Mouse (Mus musculus): ENCODE data around the gene Rln3.
A peak's percentile ranks its signal among the peaks of the same experiment; 100 is the strongest.

The Rln3 gene

DNA sequence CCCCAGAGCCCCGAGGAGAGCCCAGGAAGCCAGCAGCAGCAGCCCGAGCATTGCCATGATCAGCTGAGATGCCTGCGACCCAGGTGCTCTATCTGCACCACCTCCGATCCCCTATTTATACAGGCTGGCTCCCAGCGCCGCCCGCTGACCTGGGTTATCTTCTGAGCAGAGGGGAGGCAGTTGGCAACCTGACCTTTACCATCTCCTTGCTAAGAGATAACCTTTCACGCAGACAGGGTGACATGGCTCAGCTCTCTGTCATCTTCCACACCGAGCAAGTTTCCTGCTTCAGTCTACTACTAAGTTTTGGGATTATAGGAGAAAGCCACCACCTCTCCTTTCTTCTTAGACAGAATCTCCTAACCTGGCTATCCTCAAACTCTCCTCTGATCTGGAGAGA is at the start of gene Rln3:
TSS of gene Rln3 (minus strand) at position 101 of the 400 bp plus-strand sequence.
- DNase-seq (ENCODE audit: low read depth, low spot score): no peak

DNA sequence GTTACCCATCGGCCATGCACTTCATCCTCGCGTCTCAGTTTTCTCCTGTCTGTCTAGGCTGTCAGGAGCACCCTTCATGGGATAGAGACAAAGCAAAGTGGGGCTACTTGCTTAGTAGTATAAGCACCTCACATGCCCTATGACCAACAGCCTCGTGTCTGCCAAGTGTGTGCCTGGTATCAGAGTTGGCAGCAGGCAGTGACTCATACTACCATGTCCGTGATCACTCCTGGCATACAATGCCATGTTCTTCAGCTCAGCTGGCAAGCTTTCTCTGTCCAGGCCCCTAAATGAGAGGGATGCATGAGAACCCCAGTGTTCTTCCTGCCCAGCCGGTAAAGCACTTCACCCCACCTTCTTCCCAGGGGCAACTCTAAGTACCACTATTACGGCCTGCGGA is 45.8 kb upstream of the Rln3 start:
- DNase-seq (ENCODE audit: low read depth, low spot score): no peak

DNA sequence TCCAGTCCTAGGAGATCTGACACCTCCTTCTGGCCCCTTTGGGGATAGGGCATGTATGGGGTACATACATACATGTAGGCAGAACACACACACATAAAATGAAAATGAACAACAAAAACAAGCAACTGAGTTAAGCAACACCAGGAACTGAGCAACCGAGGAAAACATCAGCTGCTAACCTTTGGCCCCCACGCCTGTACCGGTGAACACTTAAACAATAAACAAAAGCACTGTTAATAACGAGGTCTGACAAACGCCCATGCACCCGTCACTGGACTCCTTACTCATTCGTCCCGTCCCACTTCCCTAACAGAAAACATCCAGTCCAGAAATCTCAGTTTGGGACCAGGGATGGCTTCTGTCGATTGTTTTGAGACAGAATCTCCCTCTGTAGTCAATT is 44.5 kb upstream of the Rln3 start:
- no peak for DNase-seq (ENCODE audit: low read depth, low spot score)

DNA sequence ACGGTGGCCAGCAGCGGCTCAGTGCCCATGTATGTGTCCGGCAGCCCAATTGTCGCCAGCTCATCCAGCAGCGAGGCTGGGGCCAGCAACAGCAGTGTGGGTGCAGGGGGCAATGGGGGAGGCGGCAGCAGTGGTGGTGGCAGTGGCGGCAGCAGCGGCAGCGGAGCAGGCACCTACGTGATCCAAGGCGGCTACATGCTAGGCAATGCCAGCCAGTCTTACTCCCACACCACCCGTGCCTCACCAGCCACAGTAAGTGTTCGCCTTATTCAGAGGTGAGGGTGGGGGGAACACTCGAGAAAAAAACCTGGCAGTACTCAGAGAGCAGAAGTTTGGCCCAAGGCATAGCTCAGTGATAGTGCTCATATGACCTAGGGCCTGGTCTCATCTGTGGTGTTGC is 43.0 kb upstream of the Rln3 start:
- no peak for DNase-seq (ENCODE audit: low read depth, low spot score)

DNA sequence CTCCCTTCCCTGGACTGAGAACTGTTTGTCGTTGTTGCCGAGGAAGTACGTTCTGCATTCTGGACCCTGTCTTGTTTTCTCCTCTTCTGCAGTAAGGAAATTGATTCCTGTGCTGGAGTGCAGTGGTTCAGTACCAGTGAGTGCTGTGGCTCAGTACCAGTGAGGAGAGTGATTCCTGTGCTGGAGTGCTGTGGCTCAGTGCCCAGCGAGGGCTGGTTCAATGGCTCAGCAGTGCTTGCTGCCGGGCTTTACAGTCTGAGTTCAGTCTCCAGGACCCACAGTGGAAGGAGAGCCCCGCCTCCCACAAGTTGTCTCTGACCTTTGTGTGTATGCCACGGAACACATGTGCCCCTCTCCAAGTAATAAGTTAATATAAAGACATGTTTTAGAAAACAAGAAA is 42.4 kb upstream of the Rln3 start:
- DNase-seq (ENCODE audit: low read depth, low spot score): no peak

DNA sequence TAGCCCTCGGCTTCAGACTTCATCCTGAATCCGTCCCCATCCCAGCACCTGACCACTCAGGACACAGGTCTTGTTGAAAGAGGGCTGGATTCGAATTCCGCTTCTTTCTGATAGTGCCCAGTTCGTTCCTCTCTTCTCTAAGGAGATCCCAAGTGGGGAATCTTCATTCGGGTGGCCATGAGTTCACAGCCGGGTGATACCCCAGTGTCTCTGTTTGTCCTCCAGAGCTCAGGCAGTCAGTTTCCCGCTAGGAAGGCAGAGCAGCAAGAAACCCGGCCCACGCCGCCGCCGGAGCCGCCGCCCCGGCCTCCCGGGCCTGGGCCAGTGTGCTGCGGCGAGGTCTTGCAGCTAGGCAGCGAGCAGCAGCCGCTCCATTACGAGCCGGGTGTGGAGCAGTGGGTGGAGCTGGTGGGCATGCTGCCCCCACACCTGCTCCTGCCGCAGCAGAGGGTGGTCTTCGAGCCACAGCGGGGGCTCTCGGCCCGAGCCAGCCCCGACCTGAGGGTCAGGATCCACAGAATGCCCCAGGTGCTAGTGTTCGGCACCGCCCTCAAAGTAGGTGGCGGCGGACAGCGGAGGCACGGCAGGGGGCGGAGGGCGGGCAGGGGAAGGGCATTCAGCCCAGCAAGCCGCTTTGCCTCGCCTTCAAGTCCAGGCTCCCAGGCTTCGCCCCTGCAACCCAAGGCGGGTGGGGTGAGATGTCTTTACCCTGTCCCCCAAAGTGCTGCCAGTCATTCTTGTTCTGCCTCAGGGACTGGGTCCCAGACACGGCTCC is 39.7 kb upstream of the Rln3 start:
- no peak for DNase-seq (ENCODE audit: low read depth, low spot score)

DNA sequence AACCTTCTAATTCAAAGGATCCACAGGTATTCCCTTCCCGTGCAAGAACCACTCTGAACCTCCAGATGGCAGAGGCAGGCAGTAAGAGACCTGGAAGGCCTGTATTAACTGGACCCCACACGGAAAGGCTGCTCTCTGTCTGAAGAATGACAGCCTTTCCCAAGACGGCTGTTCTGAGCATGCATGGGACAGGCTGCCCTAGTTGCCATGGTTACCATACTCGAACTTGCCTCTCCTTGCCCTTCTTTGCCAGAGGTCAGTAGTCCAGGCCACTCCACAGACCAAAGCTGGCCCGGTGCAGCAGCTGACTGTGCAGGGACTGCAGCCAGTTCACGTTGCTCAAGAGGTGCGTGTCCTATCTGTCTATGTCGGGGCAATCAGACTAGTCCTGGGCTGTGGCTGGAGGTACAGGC is 39.0 kb upstream of the Rln3 start:
- DNase-seq (ENCODE audit: low read depth, low spot score): no peak

DNA sequence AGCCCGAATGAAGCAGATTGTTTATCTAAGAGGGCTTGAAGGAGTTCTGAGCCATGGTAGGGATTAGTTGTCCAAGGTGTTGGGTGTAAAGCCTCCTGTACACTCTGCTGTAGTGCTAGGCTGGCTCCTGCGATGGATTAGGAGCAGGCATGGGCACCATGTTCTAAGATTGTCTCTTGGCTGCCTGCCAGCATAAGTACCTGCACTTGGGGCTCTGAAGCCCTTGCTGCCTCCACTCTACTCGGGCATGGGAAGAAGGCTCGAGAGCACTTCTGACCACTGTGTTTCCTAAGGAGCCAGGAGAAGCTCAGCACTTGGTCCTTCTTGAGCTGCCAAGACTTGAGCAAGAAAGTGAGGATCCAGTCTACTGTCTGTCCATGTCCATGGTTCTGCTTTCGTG is 34.4 kb upstream of the Rln3 start:
- DNase-seq (ENCODE audit: low read depth, low spot score): no peak

DNA sequence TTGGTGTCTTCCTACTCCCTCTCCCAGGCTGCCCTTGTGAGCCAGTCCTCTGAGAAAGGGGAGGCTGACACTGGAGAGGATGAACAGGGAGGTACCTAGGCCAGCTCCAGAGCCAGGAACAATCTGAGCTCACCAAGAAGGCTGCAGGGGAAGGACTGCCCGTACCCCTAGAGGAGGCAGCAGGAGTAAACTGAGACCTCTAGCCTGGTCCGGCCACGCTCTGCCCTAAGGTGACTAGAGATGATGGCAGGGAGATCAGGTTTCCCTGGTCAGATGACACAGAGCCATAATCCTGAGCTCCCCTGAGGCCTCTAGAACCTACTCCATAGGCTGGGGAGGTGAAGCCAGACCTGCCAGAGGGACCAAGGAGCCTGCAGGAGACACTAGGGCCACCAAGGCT is 32.0 kb upstream of the Rln3 start:
- DNase-seq (ENCODE audit: low read depth, low spot score): no peak

DNA sequence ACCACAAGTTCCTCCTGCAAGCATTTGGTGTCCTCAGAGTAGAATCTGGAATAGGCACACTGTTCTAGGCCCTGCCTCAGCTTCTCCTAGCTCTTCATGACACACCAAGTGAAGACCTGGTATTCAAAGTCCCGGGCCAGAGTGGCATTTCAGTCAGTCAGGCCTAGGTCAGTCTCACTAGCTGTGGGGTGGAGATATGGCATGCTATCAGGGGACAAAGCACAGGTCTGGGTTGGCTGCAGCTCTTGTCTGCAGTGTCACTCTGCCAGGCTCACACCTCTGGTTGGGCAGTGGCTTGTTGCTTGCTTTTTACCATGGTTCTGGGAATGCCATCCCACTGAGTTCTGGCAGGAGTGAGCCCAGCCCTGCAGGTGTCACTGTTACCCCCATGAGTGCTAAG is 31.6 kb upstream of the Rln3 start:
- DNase-seq (ENCODE audit: low read depth, low spot score): no peak

DNA sequence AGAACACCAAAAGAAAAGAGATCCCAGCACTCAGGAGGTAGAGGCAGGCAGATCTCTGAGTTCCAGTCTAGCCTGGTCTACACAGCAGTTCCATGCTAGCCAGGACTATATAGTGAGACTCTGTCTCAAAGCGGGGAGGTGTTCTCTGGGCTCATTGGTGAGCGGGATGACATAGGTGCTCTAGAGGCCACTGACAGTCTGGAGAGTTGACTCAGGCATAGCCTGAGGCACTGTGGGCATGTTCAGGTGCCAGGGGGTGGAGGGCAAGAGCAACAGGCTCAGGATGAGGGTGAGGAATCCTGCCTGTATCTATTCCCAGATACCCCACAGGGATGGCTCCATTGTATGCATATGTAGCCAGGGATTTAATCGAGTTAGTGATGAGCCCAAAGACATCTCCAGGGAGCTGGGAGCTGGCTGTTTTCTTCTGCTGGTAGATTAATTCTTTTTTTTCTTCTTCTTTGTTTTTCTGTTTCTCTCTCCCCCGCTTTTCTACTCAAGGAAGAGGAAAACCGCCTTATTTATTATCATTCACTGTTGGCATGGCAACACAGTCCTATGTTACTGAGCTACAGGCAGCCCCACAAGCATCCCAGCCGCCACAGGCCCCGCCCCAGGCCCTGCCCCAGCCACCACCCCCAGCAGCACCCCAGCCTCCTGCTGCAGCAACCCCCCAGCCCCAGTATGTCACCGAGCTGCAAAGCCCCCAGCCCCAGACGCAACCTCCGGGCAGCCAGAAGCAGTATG is 28.6 kb upstream of the Rln3 start:
- DNase-seq (ENCODE audit: low read depth, low spot score): no peak

DNA sequence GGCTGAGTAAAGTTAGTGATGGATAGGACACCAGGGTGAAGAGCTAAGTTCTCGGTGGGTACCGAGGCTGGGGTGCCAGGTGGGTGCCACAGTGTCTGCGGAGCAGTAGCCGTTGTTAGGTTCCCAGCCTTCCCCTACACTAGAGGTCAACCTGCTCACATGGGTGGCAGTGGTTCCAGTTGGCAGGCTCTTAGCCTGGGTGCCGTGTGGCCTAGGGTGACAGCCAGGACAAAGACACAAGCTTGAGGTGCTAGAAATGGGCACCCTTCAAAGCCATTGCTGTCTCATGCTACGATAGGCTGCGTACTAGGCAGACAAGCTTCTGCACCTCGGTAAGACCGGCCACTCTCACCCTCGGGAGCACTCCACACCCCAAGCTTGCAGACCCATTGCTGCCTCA is 27.5 kb upstream of the Rln3 start:
- DNase-seq (ENCODE audit: low read depth, low spot score): no peak

DNA sequence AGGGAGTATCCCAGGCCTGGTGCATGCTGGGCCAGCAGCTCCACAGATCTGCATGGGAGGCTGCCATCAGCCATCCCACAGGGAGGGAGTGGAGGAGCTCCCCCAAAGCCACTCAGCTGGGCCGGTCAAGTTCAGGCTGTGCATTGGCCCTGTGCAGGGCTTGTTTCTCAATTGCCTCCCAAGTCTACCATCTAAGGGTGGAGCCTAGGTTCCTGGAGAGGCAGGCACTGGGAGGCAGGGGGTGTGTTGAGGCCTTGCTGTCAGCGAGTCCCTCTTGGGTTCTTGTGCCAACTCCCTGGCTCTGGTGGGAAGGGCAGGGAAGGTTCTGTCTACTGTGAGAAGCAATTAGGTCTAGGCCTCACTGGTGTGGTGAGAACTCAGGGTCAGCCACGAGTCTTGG is 27.1 kb upstream of the Rln3 start:
- no peak for DNase-seq (ENCODE audit: low read depth, low spot score)

DNA sequence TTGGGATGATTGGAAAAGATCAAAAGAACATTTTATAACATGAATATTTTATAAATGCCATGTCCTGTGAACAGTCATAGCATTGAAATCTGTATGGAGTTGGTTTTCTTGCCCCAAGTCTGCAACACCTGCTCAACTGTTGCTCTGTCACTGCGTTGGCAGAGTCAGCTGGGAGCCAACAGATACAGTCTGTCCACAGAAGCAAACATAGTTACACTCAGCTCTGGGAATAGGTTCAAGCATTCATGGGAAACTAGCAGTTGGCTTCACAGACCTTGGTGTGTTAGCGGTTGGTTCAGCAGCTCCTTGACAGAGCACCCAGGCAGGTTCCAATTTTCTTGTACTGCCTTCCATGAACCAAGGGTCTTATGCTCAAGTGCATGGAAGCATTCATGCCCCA is 25.9 kb upstream of the Rln3 start:
- DNase-seq (ENCODE audit: low read depth, low spot score): no peak

DNA sequence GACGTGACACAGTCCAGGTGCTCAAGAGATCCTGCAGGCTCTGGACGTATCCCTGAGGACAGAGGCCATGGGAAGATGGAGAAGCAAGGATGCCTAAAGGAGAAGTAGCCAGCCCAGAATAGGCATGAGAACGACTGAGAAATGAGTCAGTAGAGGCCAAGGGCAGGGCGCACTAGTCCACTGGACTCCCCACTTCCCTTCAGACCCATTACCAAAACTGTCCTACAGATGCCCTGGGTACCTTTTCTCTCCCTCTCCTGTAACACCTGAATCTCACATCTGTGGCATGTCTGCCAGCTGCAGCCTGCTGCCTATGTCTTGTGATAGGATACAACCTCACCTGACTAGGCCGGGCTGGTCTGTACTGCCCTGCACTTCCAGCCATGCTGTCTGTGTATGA is 25.4 kb upstream of the Rln3 start:
- DNase-seq (ENCODE audit: low read depth, low spot score): peak; percentile 16

DNA sequence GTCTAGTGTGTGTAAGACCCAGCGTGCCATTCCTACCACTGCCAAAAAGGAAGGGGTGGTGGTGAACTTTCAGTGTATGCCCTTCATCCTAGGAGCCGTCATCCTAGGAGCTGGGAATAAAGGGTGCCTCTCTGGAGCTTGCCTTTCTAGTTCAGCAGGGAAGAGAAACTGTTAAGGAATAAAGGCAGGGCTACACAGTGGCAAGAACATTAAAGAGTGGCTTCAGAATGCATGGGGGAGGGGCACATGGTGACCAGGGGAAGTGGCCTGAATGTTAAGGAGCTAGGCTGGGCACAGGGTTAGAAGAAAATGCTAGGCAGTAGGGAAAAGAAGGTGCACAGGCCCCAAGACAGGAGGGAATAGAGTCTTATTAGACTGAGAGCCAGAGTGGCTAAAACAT is 24.9 kb upstream of the Rln3 start:
- no peak for DNase-seq (ENCODE audit: low read depth, low spot score)

DNA sequence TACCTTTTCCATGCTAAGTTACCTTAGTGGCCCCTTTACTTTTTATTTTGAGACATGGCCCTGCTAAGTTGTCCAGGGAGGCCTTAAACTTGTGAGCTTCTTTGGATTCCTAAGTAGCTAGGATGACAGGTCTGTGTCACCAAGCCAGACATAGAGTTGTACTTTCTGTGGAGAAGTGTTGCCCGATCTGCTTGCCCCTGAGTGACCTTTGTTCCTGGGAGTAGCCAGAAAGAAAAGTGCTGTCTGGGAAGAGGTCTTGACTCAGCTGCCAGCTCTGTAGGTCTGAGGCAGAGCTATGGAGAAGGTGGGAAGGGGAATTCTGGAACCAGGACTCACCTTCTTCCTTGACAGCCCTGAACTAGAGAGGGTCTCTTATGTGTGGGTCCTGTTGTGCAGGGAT is 24.4 kb upstream of the Rln3 start:
- no peak for DNase-seq (ENCODE audit: low read depth, low spot score)

DNA sequence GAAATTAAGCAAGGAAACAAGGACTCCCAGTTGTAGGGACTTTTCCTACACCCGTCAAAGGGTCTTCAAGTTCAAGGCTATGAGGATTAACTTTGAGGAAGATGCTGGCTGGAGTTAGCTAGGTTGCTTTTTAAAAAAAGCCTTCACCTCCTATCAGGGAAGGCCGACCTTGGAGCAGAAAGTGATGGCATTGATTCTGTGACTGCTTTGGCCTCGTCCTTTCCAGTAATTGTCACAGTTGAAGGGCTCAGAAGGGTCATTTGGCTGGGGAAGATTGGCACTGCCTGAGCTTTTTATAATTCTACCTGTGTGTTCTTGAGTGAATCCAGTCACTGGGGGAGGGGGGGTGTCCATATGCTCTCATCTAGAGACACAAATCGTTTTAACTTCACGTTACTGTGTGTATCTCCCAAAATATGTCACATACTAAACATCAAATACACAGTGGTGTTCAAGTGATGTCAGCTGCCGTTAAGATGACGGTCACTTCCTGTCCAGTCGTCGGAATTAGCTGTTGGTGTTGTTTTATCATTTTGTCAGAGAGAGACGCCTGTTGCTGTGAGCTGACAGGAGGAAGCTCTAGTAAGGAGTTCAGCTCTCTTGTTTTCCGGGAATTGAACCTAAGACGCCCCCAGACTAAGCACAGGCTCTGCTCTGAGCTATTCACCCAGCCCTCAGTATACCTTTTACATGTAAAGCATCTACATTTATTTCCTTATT is 23.7 kb upstream of the Rln3 start:
- DNase-seq (ENCODE audit: low read depth, low spot score): no peak

DNA sequence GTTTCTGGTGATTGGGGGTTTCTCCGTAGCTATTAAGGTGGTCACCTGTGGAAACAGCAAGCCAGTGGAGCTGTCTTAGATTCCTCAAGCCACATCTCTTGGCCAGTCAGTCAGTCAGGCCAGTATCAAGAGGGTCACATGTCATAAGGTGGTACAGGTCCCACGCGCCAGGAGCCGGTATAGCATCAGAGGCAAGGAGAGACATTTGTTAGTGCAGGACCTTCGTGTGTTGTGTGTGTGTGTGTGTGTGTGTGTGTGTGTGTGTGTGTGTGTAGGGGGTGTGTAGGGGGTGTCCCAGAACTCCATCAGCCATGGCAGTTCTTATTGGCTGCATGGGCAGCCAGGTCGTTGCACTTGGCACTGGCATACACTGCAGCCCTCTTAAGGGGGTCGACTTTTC is 23.1 kb upstream of the Rln3 start:
- DNase-seq (ENCODE audit: low read depth, low spot score): peak; percentile 13

DNA sequence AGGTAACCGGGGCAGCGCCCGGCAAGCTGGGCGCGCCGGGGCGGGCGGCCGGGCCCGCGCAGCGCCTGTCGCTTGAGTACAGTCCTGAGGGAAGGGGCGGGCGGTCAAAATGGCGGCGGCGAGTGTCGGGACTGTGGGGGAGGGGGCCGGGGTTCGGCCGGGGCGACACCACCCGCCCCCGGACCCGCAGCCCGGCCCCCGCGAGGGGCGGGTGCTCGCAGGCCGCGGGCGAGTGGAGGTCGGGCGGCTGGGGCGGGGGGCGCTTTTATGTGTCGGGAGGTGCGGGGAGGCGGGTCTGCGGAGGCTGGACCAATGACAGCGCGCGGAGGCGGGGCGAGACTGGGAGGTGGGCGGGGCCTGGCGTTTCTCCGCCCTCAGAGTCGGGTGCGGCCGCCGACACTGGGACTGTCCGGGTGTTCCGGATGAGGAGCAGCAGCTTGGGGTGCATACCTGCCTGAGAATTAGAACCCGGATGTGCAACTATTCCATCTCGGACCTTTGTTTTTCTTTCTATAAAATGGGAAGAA is 22.3 kb upstream of the Rln3 start:
- peak; percentile 95 for DNase-seq (ENCODE audit: low read depth, low spot score)

DNA sequence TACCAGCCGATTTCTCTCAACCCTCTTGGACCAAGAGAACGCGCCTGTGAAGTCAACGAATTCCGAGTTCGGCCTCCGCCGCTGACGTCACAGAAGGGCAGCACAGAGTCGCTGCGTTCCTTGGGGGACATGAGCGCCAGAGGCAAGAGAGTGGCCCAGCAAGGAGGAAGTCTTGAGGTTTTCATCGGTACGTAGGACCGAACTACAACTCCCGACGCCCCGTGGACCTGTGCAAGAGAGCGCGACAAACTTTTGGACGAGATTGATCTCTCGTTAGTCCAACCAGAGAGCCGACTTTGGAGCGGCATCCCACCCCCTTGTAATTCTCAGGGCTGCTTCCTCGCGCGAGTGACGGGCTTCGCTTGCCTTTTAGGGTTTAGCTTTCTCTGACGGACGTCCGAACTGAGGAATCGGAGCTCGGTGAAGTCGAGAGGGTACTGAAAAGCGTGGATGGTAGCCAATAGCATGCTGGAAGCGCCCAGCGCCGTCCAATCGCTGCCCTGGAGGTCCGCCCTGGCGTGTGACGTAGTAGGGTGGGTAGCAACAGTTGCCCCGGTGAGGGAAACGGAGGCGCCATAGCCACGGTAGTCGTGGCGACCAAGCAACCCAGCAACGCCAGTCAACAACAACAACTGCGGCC is 21.6 kb upstream of the Rln3 start, which contains the start of gene Rfx1:
TSS of gene Rfx1 (plus strand) at position 544 of the 640 bp plus-strand sequence.
- peak; percentile 100 for DNase-seq (ENCODE audit: low read depth, low spot score)

Measured in A20 (cell line).